Mouse (Mus musculus): ENCODE data around the gene Tcaf1.

Tcaf1 gene

GRCm38 (mm10) chr6:42644912-42645549 is 64.9 kb downstream of the Tcaf1 start, which contains the start of gene Tcaf2:
TSS of gene Tcaf2 (minus strand) at chr6:42645254.
- peak; percentile 55; the same call in 1 of the 2 replicates for TF ChIP-seq GATA4 (IDR thresholded peaks at IDR 0.05; ENCODE audit: insufficient replicate concordance, low read length)

- TF ChIP-seq GATA4 (IDR thresholded peaks at IDR 0.05; ENCODE audit: insufficient replicate concordance, low read length) = no peak
These were observed 75.5 kb downstream of the Tcaf1 start for GRCm38 (mm10) chr6:42634393-42634792.

GRCm38 (mm10) chr6:42631395-42631794 is 78.5 kb downstream of the Tcaf1 start:
- TF ChIP-seq GATA4 (IDR thresholded peaks at IDR 0.05; ENCODE audit: insufficient replicate concordance, low read length) = no peak

Data from liver, adult (tissue).